10 mouse cellular contexts compared by ENCODE assay signal in the genomic region with DNA sequence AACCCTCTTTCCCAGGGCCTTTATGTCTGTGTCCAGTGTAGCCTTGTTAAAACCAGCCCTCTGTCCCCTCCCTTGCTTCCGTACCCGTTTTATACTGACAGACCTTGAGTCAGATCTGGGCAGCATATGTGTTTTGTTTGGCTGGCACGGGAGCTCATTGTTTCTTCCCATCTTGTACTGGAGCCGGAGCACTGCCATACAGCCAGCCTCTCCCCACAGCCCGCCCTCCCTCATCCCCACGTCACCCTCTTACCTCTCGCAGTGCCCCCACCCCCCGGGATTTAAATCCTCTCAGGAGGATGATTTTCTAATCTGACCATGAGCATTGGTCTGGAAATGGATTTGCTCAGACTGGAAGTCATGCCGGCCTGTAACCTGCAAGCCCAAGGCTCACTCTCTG. TPM values are rescaled to one million over a fixed set of nuclear protein-coding genes. Genes with fewer than 3 reads are reported as not detected.
DNase-seq lines count a peak whose midpoint lies in the region; ATAC-seq lines count a peak whose summit lies in the region.
"Had no signal": no experiment of that assay in that cellular context is flagged by ENCODE, and none has a peak within 500 bp of the region (broad histone marks: within the 10 kb centered on the region; RNA-seq: fewer than 3 reads in every experiment).

No protein-coding gene starts in this region.

- peaks cover 10% of the 10 kb centered on the region for H3K4me1 ChIP-seq in heart, embryonic 11.5 days (ENCODE audit: control insufficient read depth, insufficient read depth, low read length)
- H3K4me1 ChIP-seq in midbrain, embryonic 13.5 days (replicated peaks): peaks cover 45% of the 10 kb centered on the region
- peaks cover 2% of the 10 kb centered on the region; the same call in 1 of the 2 replicates for H3K4me1 ChIP-seq in midbrain, embryonic 11.5 days (ENCODE audit: control insufficient read depth, insufficient read depth, low read length)
- peaks cover 74% of the 10 kb centered on the region for H3K4me1 ChIP-seq in forebrain, embryonic 15.5 days
- 0 out of 2 replicates have a peak, but pooled peaks cover 2% of the 10 kb centered on the region for H3K4me1 ChIP-seq in liver, embryonic 11.5 days (replicated peaks; ENCODE audit: control insufficient read depth, insufficient read depth, low read length)

- no peaks in the 10 kb centered on the region for H3K9me3 ChIP-seq in heart, embryonic 11.5 days (replicated peaks; ENCODE audit: control insufficient read depth, low read length)
- no peaks in the 10 kb centered on the region for H3K9me3 ChIP-seq in midbrain, embryonic 13.5 days
- H3K9me3 ChIP-seq in midbrain, embryonic 11.5 days (ENCODE audit: control insufficient read depth, low read length): no peaks in the 10 kb centered on the region
- H3K9me3 ChIP-seq in forebrain, embryonic 15.5 days: no peaks in the 10 kb centered on the region
- no peaks in the 10 kb centered on the region for H3K9me3 ChIP-seq in liver, embryonic 11.5 days (ENCODE audit: control insufficient read depth, low read length)
- H3K9me3 ChIP-seq: embryonic facial prominence, embryonic 15.5 days; G1E had no signal

- H3K4me3 ChIP-seq in heart, embryonic 11.5 days (ENCODE audit: low read depth, low read length): no peak overlapping the region
- H3K4me3 ChIP-seq in midbrain, embryonic 13.5 days (replicated peaks): no peak overlapping the region
- no peak overlapping the region for H3K4me3 ChIP-seq in midbrain, embryonic 11.5 days (ENCODE audit: low read depth, low read length)
- H3K4me3 ChIP-seq in forebrain, embryonic 15.5 days: peak overlapping the region; percentile 16; the same call in 1 of the 2 replicates
- H3K4me3 ChIP-seq in liver, embryonic 11.5 days (ENCODE audit: low read depth, low read length): no peak overlapping the region
- H3K4me3 ChIP-seq: embryonic facial prominence, embryonic 15.5 days had no signal

- no peak overlapping the region for H3K9ac ChIP-seq in heart, embryonic 11.5 days (ENCODE audit: low read depth, low read length)
- no peak overlapping the region for H3K9ac ChIP-seq in midbrain, embryonic 13.5 days (replicated peaks)
- no peak overlapping the region for H3K9ac ChIP-seq in midbrain, embryonic 11.5 days (ENCODE audit: low read length)
- H3K9ac ChIP-seq in forebrain, embryonic 15.5 days (replicated peaks): peak overlapping the region; percentile 33; the same call in 1 of the 2 replicates
- H3K9ac ChIP-seq in liver, embryonic 11.5 days (ENCODE audit: low read depth, low read length): no peak overlapping the region
- H3K9ac ChIP-seq: embryonic facial prominence, embryonic 15.5 days had no signal

- no peak overlapping the region for H3K27ac ChIP-seq in heart, embryonic 11.5 days (ENCODE audit: low read depth, low read length)
- H3K27ac ChIP-seq in midbrain, embryonic 13.5 days: no peak overlapping the region
- no peak overlapping the region for H3K27ac ChIP-seq in midbrain, embryonic 11.5 days (ENCODE audit: low read depth, low read length)
- H3K27ac ChIP-seq in forebrain, embryonic 15.5 days (replicated peaks): peak overlapping the region; percentile 93
- H3K27ac ChIP-seq in liver, embryonic 11.5 days (ENCODE audit: low read depth, low read length): no peak overlapping the region

- peak; percentile 94 for DNase-seq in heart, adult 11 months
- DNase-seq in midbrain, embryonic 11.5 days (ENCODE audit: low spot score, missing footprints): no peak
- DNase-seq in retina, postnatal 1 day: peak; percentile 83
- DNase-seq in adrenal gland, adult 2 months: no peak
- no peak for DNase-seq in liver, embryonic 11.5 days (ENCODE audit: low spot score)

- no peak overlapping the region for H3K4me2 ChIP-seq in heart, embryonic 11.5 days
- no peak overlapping the region for H3K4me2 ChIP-seq in midbrain, embryonic 13.5 days (replicated peaks)
- H3K4me2 ChIP-seq in midbrain, embryonic 11.5 days: no peak overlapping the region
- peak overlapping the region; percentile 29 for H3K4me2 ChIP-seq in forebrain, embryonic 15.5 days (replicated peaks)
- no peak overlapping the region for H3K4me2 ChIP-seq in liver, embryonic 11.5 days

- ATAC-seq in heart, embryonic 11.5 days (replicated peaks; ENCODE audit: insufficient number of reproducible peaks, low FRiP score, low TSS enrichment): no peak
- peak; percentile 49; the same call in 1 of the 2 replicates for ATAC-seq in midbrain, embryonic 13.5 days
- ATAC-seq in midbrain, embryonic 11.5 days (ENCODE audit: low FRiP score): no peak
- peak; percentile 48 for ATAC-seq in forebrain, embryonic 15.5 days (replicated peaks)
- ATAC-seq in liver, embryonic 11.5 days (replicated peaks; ENCODE audit: low FRiP score): no peak

- 66% methylated on average over 9 of the region's 9 CpGs for WGBS in heart, embryonic 11.5 days (ENCODE audit: insufficient replicate concordance)
- WGBS in midbrain, embryonic 13.5 days: 45% methylated on average over 9 of the region's 9 CpGs
- WGBS in midbrain, embryonic 11.5 days: 59% methylated on average over 9 of the region's 9 CpGs
- WGBS in forebrain, embryonic 15.5 days: 30% methylated on average over 9 of the region's 9 CpGs
- 81% methylated on average over 9 of the region's 9 CpGs for WGBS in liver, embryonic 11.5 days

- no peaks in the 10 kb centered on the region for H3K36me3 ChIP-seq in heart, embryonic 11.5 days (ENCODE audit: control insufficient read depth, insufficient read depth, low read length)
- H3K36me3 ChIP-seq in midbrain, embryonic 13.5 days: no peaks in the 10 kb centered on the region
- no peaks in the 10 kb centered on the region for H3K36me3 ChIP-seq in midbrain, embryonic 11.5 days (ENCODE audit: control insufficient read depth, insufficient read depth, low read length)
- no peaks in the 10 kb centered on the region for H3K36me3 ChIP-seq in forebrain, embryonic 15.5 days
- no peaks in the 10 kb centered on the region for H3K36me3 ChIP-seq in liver, embryonic 11.5 days (ENCODE audit: control insufficient read depth, insufficient read depth, low read length)
- H3K36me3 ChIP-seq: embryonic facial prominence, embryonic 15.5 days; G1E had no signal

- peaks cover 2% of the 10 kb centered on the region for H3K27me3 ChIP-seq in heart, embryonic 11.5 days (ENCODE audit: control insufficient read depth, insufficient read depth, low read length)
- H3K27me3 ChIP-seq in midbrain, embryonic 13.5 days: peaks cover 46% of the 10 kb centered on the region
- H3K27me3 ChIP-seq in midbrain, embryonic 11.5 days (ENCODE audit: control insufficient read depth, insufficient read depth, low read length): peaks cover 5% of the 10 kb centered on the region
- H3K27me3 ChIP-seq in forebrain, embryonic 15.5 days: no peaks in the 10 kb centered on the region
- no peaks in the 10 kb centered on the region; the same call in none of the 2 replicates for H3K27me3 ChIP-seq in liver, embryonic 11.5 days (replicated peaks; ENCODE audit: control insufficient read depth, insufficient read depth, low read length)

RNA-seq across cellular contexts. Expression of a gene that starts 43.7 kb away (rescaled TPM):
- 33.1 and 49.0 TPM in 2 replicates for polyA plus RNA-seq in heart, embryonic 11.5 days (2014; fragmentation: Nextera tagmentation; extraction: Ambion mirVana)
- polyA plus RNA-seq in midbrain, embryonic 13.5 days (2015; fragmentation: Nextera tagmentation; extraction: Ambion mirVana): 15.8 and 17.6 TPM in 2 replicates
- 3.1 TPM in 2 replicates for polyA plus RNA-seq in midbrain, embryonic 11.5 days (2014; fragmentation: Nextera tagmentation; extraction: Ambion mirVana)
- polyA plus RNA-seq in forebrain, embryonic 15.5 days (2015; fragmentation: Nextera tagmentation; extraction: Ambion mirVana): 25.7 and 27.4 TPM in 2 replicates
- total RNA-seq in adrenal gland, adult 2 months (2021): 10 to 100 TPM; 27.3 to 31.5 TPM
- 30.6 and 31.8 TPM in 2 replicates for polyA plus RNA-seq in adrenal gland, adult 2 months (2012; rRNA removed)
- polyA plus RNA-seq in liver, embryonic 11.5 days (2014; fragmentation: Nextera tagmentation; extraction: Ambion mirVana): 10.5 and 13.0 TPM in 2 replicates
- polyA plus RNA-seq: G1E had no signal

Comparison
In these comparisons a context has a peak if more than half of its experiments do, and no peak if none do; other contexts are left out.
1. ATAC-seq: peak in midbrain, embryonic 13.5 days (single experiment) and forebrain, embryonic 15.5 days (single experiment); none in heart, embryonic 11.5 days (single experiment), midbrain, embryonic 11.5 days (single experiment) and liver, embryonic 11.5 days (single experiment).
2. DNase-seq: peak in heart, adult 11 months (single experiment) and retina, postnatal 1 day (single experiment); none in midbrain, embryonic 11.5 days (single experiment), adrenal gland, adult 2 months (single experiment) and liver, embryonic 11.5 days (single experiment).